Comparison of ENCODE assay signal across 13 mouse cellular contexts in genomic region chr17:10490374-10491169, GRCm38 (mm10).
A peak's percentile ranks its signal among the peaks of the same experiment; 100 is the strongest.
DNase-seq lines count a peak whose midpoint lies in the region; ATAC-seq and TF ChIP-seq lines count a peak whose summit lies in the region.
"Had no signal": no experiment of that assay in that cellular context is flagged by ENCODE, and none has a peak within 500 bp of the region (broad histone marks: within the 10 kb centered on the region; RNA-seq: fewer than 3 reads in every experiment).

No protein-coding gene starts in this region.

- no peak overlapping the region for H3K9ac ChIP-seq in hindbrain, embryonic 11.5 days (ENCODE audit: low read depth, low read length)
- H3K9ac ChIP-seq in midbrain, embryonic 16.5 days (ENCODE audit: low read depth, low read length): no peak overlapping the region
- no peak overlapping the region for H3K9ac ChIP-seq in midbrain, embryonic 11.5 days (ENCODE audit: low read length)
- H3K9ac ChIP-seq in hindbrain, postnatal 0 days (replicated peaks; ENCODE audit: low read length): no peak overlapping the region
- H3K9ac ChIP-seq: forebrain, embryonic 12.5 days; liver, embryonic 15.5 days had no signal

- no peak overlapping the region for H3ac ChIP-seq in myocyte (ENCODE audit: control insufficient read depth, insufficient read length)

- no peak for ATAC-seq in hindbrain, embryonic 11.5 days (ENCODE audit: low FRiP score)
- no peak for ATAC-seq in midbrain, embryonic 16.5 days
- ATAC-seq in midbrain, embryonic 11.5 days (ENCODE audit: low FRiP score): no peak
- ATAC-seq in hindbrain, postnatal 0 days: 0 out of 2 replicates have a peak, but pooled peaks have one; percentile 64

- H3K36me3 ChIP-seq in hindbrain, embryonic 10.5 days: no peaks in the 10 kb centered on the region
- H3K36me3 ChIP-seq in hindbrain, embryonic 11.5 days (ENCODE audit: control insufficient read depth, insufficient read depth, low read length): no peaks in the 10 kb centered on the region
- H3K36me3 ChIP-seq in midbrain, embryonic 16.5 days (ENCODE audit: control insufficient read depth, insufficient read depth, low read length): no peaks in the 10 kb centered on the region
- no peaks in the 10 kb centered on the region for H3K36me3 ChIP-seq in midbrain, embryonic 11.5 days (ENCODE audit: control insufficient read depth, insufficient read depth, low read length)
- no peaks in the 10 kb centered on the region for H3K36me3 ChIP-seq in hindbrain, postnatal 0 days (ENCODE audit: insufficient read depth, low read length)
- no peaks in the 10 kb centered on the region for H3K36me3 ChIP-seq in myocyte (ENCODE audit: control insufficient read depth, insufficient read depth)
- H3K36me3 ChIP-seq: forebrain, embryonic 12.5 days; liver, embryonic 15.5 days had no signal

- no peak for DNase-seq in hindbrain, embryonic 10.5 days (ENCODE audit: low spot score)
- no peak for DNase-seq in hindbrain, embryonic 11.5 days (ENCODE audit: low spot score)
- no peak for DNase-seq in midbrain, embryonic 11.5 days (ENCODE audit: low spot score, missing footprints)
- peak; percentile 47 for DNase-seq in hindbrain, postnatal 0 days (ENCODE audit: low spot score)
- no peak for DNase-seq in cerebellum, adult 11 months
- DNase-seq: cerebellum, adult 2 months; gastrocnemius, postnatal 14 days; heart, postnatal 10 days; kidney, postnatal 36 days had no signal

- no peaks in the 10 kb centered on the region for H3K9me3 ChIP-seq in hindbrain, embryonic 10.5 days
- H3K9me3 ChIP-seq in hindbrain, embryonic 11.5 days (ENCODE audit: control insufficient read depth, low read length): no peaks in the 10 kb centered on the region
- no peaks in the 10 kb centered on the region for H3K9me3 ChIP-seq in midbrain, embryonic 16.5 days (replicated peaks; ENCODE audit: control insufficient read depth, low read length, poor library complexity, severe bottlenecking)
- H3K9me3 ChIP-seq in midbrain, embryonic 11.5 days (ENCODE audit: control insufficient read depth, low read length): no peaks in the 10 kb centered on the region
- H3K9me3 ChIP-seq in hindbrain, postnatal 0 days (ENCODE audit: low read length): no peaks in the 10 kb centered on the region
- H3K9me3 ChIP-seq: forebrain, embryonic 12.5 days; liver, embryonic 15.5 days had no signal

- no peaks in the 10 kb centered on the region for H3K27me3 ChIP-seq in hindbrain, embryonic 10.5 days (ENCODE audit: insufficient read depth, poor library complexity, severe bottlenecking)
- no peaks in the 10 kb centered on the region for H3K27me3 ChIP-seq in hindbrain, embryonic 11.5 days (ENCODE audit: control insufficient read depth, insufficient read depth, low read length)
- H3K27me3 ChIP-seq in midbrain, embryonic 16.5 days (ENCODE audit: control insufficient read depth, insufficient read depth, low read depth, low read length): no peaks in the 10 kb centered on the region
- no peaks in the 10 kb centered on the region for H3K27me3 ChIP-seq in midbrain, embryonic 11.5 days (ENCODE audit: control insufficient read depth, insufficient read depth, low read length)
- H3K27me3 ChIP-seq in hindbrain, postnatal 0 days (ENCODE audit: insufficient read depth, low read length): no peaks in the 10 kb centered on the region
- no peaks in the 10 kb centered on the region for H3K27me3 ChIP-seq in myocyte (ENCODE audit: control insufficient read depth, insufficient read depth, insufficient read length)
- H3K27me3 ChIP-seq: forebrain, embryonic 12.5 days; liver, embryonic 15.5 days had no signal

- no peak overlapping the region for H3K4me2 ChIP-seq in hindbrain, embryonic 11.5 days (replicated peaks; ENCODE audit: low read depth, low read length)
- no peak overlapping the region for H3K4me2 ChIP-seq in midbrain, embryonic 16.5 days (ENCODE audit: low read length)
- no peak overlapping the region for H3K4me2 ChIP-seq in midbrain, embryonic 11.5 days
- H3K4me2 ChIP-seq in hindbrain, postnatal 0 days (ENCODE audit: low read depth, low read length): no peak overlapping the region
- H3K4me2 ChIP-seq in myocyte (ENCODE audit: low read depth): no peak overlapping the region
- H3K4me2 ChIP-seq: forebrain, embryonic 12.5 days; liver, embryonic 15.5 days had no signal

- H3K4me3 ChIP-seq in hindbrain, embryonic 10.5 days: no peak overlapping the region
- no peak overlapping the region for H3K4me3 ChIP-seq in hindbrain, embryonic 11.5 days (ENCODE audit: low read depth, low read length)
- no peak overlapping the region for H3K4me3 ChIP-seq in midbrain, embryonic 16.5 days (ENCODE audit: low read depth, low read length)
- H3K4me3 ChIP-seq in midbrain, embryonic 11.5 days (ENCODE audit: low read depth, low read length): no peak overlapping the region
- no peak overlapping the region for H3K4me3 ChIP-seq in hindbrain, postnatal 0 days (ENCODE audit: low read length)
- H3K4me3 ChIP-seq in myocyte: no peak overlapping the region
- H3K4me3 ChIP-seq: forebrain, embryonic 12.5 days; liver, embryonic 15.5 days had no signal

- 0 out of 2 replicates have a peak overlapping the region, but pooled peaks have one; percentile 17 for H3K27ac ChIP-seq in hindbrain, embryonic 10.5 days
- H3K27ac ChIP-seq in hindbrain, embryonic 11.5 days (ENCODE audit: low read depth, low read length): no peak overlapping the region
- H3K27ac ChIP-seq in midbrain, embryonic 16.5 days (ENCODE audit: low read length): 0 out of 2 replicates have a peak overlapping the region, but pooled peaks have one; percentile 5
- H3K27ac ChIP-seq in midbrain, embryonic 11.5 days (ENCODE audit: low read depth, low read length): no peak overlapping the region
- H3K27ac ChIP-seq in hindbrain, postnatal 0 days: peak overlapping the region; percentile 43
- H3K27ac ChIP-seq: forebrain, embryonic 12.5 days; liver, embryonic 15.5 days had no signal

- 83% methylated on average over 8 of the region's 8 CpGs for WGBS in hindbrain, embryonic 10.5 days
- 79% methylated on average over 8 of the region's 8 CpGs for WGBS in hindbrain, embryonic 11.5 days
- 74% methylated on average over 8 of the region's 8 CpGs for WGBS in midbrain, embryonic 16.5 days
- WGBS in midbrain, embryonic 11.5 days: 84% methylated on average over 8 of the region's 8 CpGs
- 48% methylated on average over 8 of the region's 8 CpGs for WGBS in hindbrain, postnatal 0 days

- no peak for TF ChIP-seq CTCF in hindbrain, postnatal 0 days (IDR thresholded peaks at IDR 0.05; ENCODE audit: low read depth)

- no peaks in the 10 kb centered on the region for H3K79me2 ChIP-seq in myocyte (ENCODE audit: control insufficient read depth, insufficient read depth)

- TF ChIP-seq POLR2A in myocyte (IDR thresholded peaks at IDR 0.05; ENCODE audit: insufficient read length, low read depth): no peak

- peaks cover 57% of the 10 kb centered on the region for H3K4me1 ChIP-seq in hindbrain, embryonic 10.5 days (replicated peaks)
- no peaks in the 10 kb centered on the region for H3K4me1 ChIP-seq in hindbrain, embryonic 11.5 days (replicated peaks; ENCODE audit: control insufficient read depth, insufficient read depth, low read length)
- no peaks in the 10 kb centered on the region for H3K4me1 ChIP-seq in midbrain, embryonic 16.5 days (ENCODE audit: control insufficient read depth, insufficient read depth, low read length)
- H3K4me1 ChIP-seq in midbrain, embryonic 11.5 days (ENCODE audit: control insufficient read depth, insufficient read depth, low read length): 0 out of 2 replicates have a peak, but pooled peaks cover 5% of the 10 kb centered on the region
- no peaks in the 10 kb centered on the region; the same call in 1 of the 2 replicates for H3K4me1 ChIP-seq in hindbrain, postnatal 0 days (ENCODE audit: insufficient read depth, low read length)
- H3K4me1 ChIP-seq: liver, embryonic 15.5 days had no signal

TF ChIP-seq in myocyte, 11 proteins besides CTCF, POLR2A, EP300 and RAD21:
- TF ChIP-seq USF1 (IDR thresholded peaks at IDR 0.05; ENCODE audit: low read depth) (peak; percentile 44), MYOD1 (IDR thresholded peaks at IDR 0.05; ENCODE audit: control insufficient read depth in 1 of 3, insufficient read length in 2 of 3, low read depth in 2 of 3) (no peak), POLR2AphosphoS2 (IDR thresholded peaks at IDR 0.05; ENCODE audit: insufficient read length, low read depth) (no peak)

Comparison
In these comparisons a context has a peak if more than half of its experiments do, and no peak if none do; other contexts are left out.
1. H3K27ac ChIP-seq: peak in hindbrain, embryonic 10.5 days (single experiment), midbrain, embryonic 16.5 days (single experiment) and hindbrain, postnatal 0 days (single experiment); none in hindbrain, embryonic 11.5 days (single experiment) and midbrain, embryonic 11.5 days (single experiment).